Mouse (Mus musculus): Measurements from ENCODE around the gene Inafm1. TPM values are rescaled to one million over a fixed set of nuclear protein-coding genes. Genes with fewer than 3 reads are reported as not detected.

Inafm1 gene
- polyA plus RNA-seq, 1 experiment from 2014 or later = 16.4 TPM

GRCm38 (mm10) chr7:16245958-16246357 lies 27.5 kb downstream of the Inafm1 start:
- Histone ChIP-seq H3K27ac (ENCODE audit: low read length) (no peak overlapping the region), H3K4me1 (ENCODE audit: insufficient read depth, low read length) (0 out of 2 replicates have a peak, but pooled peaks cover 2% of the 10 kb centered on the region), H3K27me3 (ENCODE audit: insufficient read depth, low read length) (no peaks in the 10 kb centered on the region), H3K4me3 (ENCODE audit: low read length) (no peak overlapping the region), H3K9ac (replicated peaks; ENCODE audit: low read length) (no peak overlapping the region), H3K36me3 (ENCODE audit: insufficient read depth, low read length) (no peaks in the 10 kb centered on the region), H3K4me2 (replicated peaks; ENCODE audit: low read depth, low read length) (no peak overlapping the region), H3K9me3 (ENCODE audit: low read length) (no peaks in the 10 kb centered on the region)
- WGBS = 48% methylated on average over 1 of the region's 4 CpGs
- no peak for ATAC-seq (ENCODE audit: low FRiP score, low TSS enrichment)

GRCm38 (mm10) chr7:16244067-16244466 lies 29.4 kb downstream of the Inafm1 start, which contains the start of gene C5ar2:
Gene C5ar2 (minus strand): TSS chr7:16244154.
- ATAC-seq (ENCODE audit: low FRiP score, low TSS enrichment) = no peak
- Histone ChIP-seq H3K9ac (replicated peaks; ENCODE audit: low read length) (no peak within 1 kb of the TSS), H3K4me2 (replicated peaks; ENCODE audit: low read depth, low read length) (no peak within 1 kb of the TSS), H3K27me3 (ENCODE audit: insufficient read depth, low read length) (no peaks in the 10 kb centered on the region), H3K9me3 (ENCODE audit: low read length) (no peaks in the 10 kb centered on the region), H3K36me3 (ENCODE audit: insufficient read depth, low read length) (no peaks in the 10 kb centered on the region), H3K4me3 (ENCODE audit: low read length) (no peak within 1 kb of the TSS), H3K4me1 (ENCODE audit: insufficient read depth, low read length) (peaks cover 8% of the 10 kb centered on the region; the same call in 1 of the 2 replicates), H3K27ac (ENCODE audit: low read length) (no peak within 1 kb of the TSS)
- 39% methylated on average over 5 of the region's 5 CpGs for WGBS

- H3K36me3 ChIP-seq (ENCODE audit: insufficient read depth, low read length) = no peaks in the 10 kb centered on the region
- H3K9me3 ChIP-seq (ENCODE audit: low read length) = no peaks in the 10 kb centered on the region
- H3K27me3 ChIP-seq (ENCODE audit: insufficient read depth, low read length) = no peaks in the 10 kb centered on the region
- 82% methylated on average over 6 of the region's 6 CpGs for WGBS
- no peak overlapping the region for H3K4me3 ChIP-seq (ENCODE audit: low read length)
- H3K4me2 ChIP-seq (replicated peaks; ENCODE audit: low read depth, low read length) = no peak overlapping the region
- H3K9ac ChIP-seq (replicated peaks; ENCODE audit: low read length) = no peak overlapping the region
- no peak overlapping the region for H3K27ac ChIP-seq (ENCODE audit: low read length)
- no peak for ATAC-seq (ENCODE audit: low FRiP score, low TSS enrichment)
- peaks cover 8% of the 10 kb centered on the region; the same call in 1 of the 2 replicates for H3K4me1 ChIP-seq (ENCODE audit: insufficient read depth, low read length)
These were observed 31.2 kb downstream of the Inafm1 start for GRCm38 (mm10) chr7:16242198-16242597.

GRCm38 (mm10) chr7:16241787-16242186 lies 31.6 kb downstream of the Inafm1 start:
- no peak overlapping the region for H3K4me3 ChIP-seq (ENCODE audit: low read length)
- H3K36me3 ChIP-seq (ENCODE audit: insufficient read depth, low read length) = no peaks in the 10 kb centered on the region
- H3K27ac ChIP-seq (ENCODE audit: low read length) = no peak overlapping the region
- no peaks in the 10 kb centered on the region for H3K27me3 ChIP-seq (ENCODE audit: insufficient read depth, low read length)
- ATAC-seq (ENCODE audit: low FRiP score, low TSS enrichment) = no peak
- H3K9ac ChIP-seq (replicated peaks; ENCODE audit: low read length) = no peak overlapping the region
- H3K4me2 ChIP-seq (replicated peaks; ENCODE audit: low read depth, low read length) = no peak overlapping the region
- peaks cover 8% of the 10 kb centered on the region; the same call in 1 of the 2 replicates for H3K4me1 ChIP-seq (ENCODE audit: insufficient read depth, low read length)
- no peaks in the 10 kb centered on the region for H3K9me3 ChIP-seq (ENCODE audit: low read length)
- WGBS = 46% methylated on average over 11 of the region's 11 CpGs

- no peak overlapping the region for H3K9ac ChIP-seq (replicated peaks; ENCODE audit: low read length)
- no peak for ATAC-seq (ENCODE audit: low FRiP score, low TSS enrichment)
- WGBS = 97% methylated on average over 1 of the region's 1 CpGs
- peaks cover 8% of the 10 kb centered on the region; the same call in 1 of the 2 replicates for H3K4me1 ChIP-seq (ENCODE audit: insufficient read depth, low read length)
- no peaks in the 10 kb centered on the region for H3K9me3 ChIP-seq (ENCODE audit: low read length)
- H3K4me2 ChIP-seq (replicated peaks; ENCODE audit: low read depth, low read length) = no peak overlapping the region
- no peak overlapping the region for H3K4me3 ChIP-seq (ENCODE audit: low read length)
- no peak overlapping the region for H3K27ac ChIP-seq (ENCODE audit: low read length)
- no peaks in the 10 kb centered on the region for H3K36me3 ChIP-seq (ENCODE audit: insufficient read depth, low read length)
- H3K27me3 ChIP-seq (ENCODE audit: insufficient read depth, low read length) = no peaks in the 10 kb centered on the region
These were observed 32.5 kb downstream of the Inafm1 start for GRCm38 (mm10) chr7:16240978-16241303.

- Histone ChIP-seq H3K4me1 (ENCODE audit: insufficient read depth, low read length) (peaks cover 8% of the 10 kb centered on the region; the same call in 1 of the 2 replicates), H3K27ac (ENCODE audit: low read length) (no peak overlapping the region), H3K9ac (replicated peaks; ENCODE audit: low read length) (no peak overlapping the region), H3K36me3 (ENCODE audit: insufficient read depth, low read length) (no peaks in the 10 kb centered on the region), H3K4me2 (replicated peaks; ENCODE audit: low read depth, low read length) (no peak overlapping the region), H3K9me3 (ENCODE audit: low read length) (no peaks in the 10 kb centered on the region), H3K4me3 (ENCODE audit: low read length) (no peak overlapping the region), H3K27me3 (ENCODE audit: insufficient read depth, low read length) (no peaks in the 10 kb centered on the region)
- no peak for ATAC-seq (ENCODE audit: low FRiP score, low TSS enrichment)
- 91% methylated on average over 7 of the region's 7 CpGs for WGBS
These were observed 33.0 kb downstream of the Inafm1 start for GRCm38 (mm10) chr7:16240281-16240977.

DNA sequence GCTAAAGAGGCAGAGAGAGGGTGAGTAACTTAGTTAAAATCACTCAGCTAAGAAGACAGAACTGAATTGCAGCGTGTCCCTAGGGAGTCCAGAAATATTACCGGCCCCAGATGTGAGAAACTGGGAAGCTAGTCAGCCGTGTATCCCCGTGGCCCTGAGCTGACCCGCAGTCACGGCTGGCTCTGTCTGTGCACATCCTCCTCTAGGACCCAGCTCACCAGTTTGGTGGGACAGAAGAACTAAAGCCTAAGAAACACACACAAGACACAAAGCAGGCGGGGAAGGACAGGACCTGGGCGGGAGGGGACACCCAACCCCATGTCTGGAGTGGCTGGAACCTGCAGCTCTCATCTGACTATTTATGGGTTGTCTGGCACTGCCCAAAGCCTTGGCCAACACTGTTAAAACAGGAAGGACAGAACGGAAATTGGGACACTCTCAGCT lies 33.8 kb downstream of the Inafm1 start:
- Histone ChIP-seq H3K36me3 (ENCODE audit: insufficient read depth, low read length) (no peaks in the 10 kb centered on the region), H3K27me3 (ENCODE audit: insufficient read depth, low read length) (no peaks in the 10 kb centered on the region), H3K4me2 (replicated peaks; ENCODE audit: low read depth, low read length) (no peak overlapping the region), H3K27ac (ENCODE audit: low read length) (no peak overlapping the region), H3K9ac (replicated peaks; ENCODE audit: low read length) (no peak overlapping the region), H3K4me3 (ENCODE audit: low read length) (no peak overlapping the region), H3K4me1 (ENCODE audit: insufficient read depth, low read length) (peaks cover 8% of the 10 kb centered on the region; the same call in 1 of the 2 replicates), H3K9me3 (ENCODE audit: low read length) (no peaks in the 10 kb centered on the region)
- WGBS = 25% methylated on average over 9 of the region's 9 CpGs
- ATAC-seq (ENCODE audit: low FRiP score, low TSS enrichment) = no peak

GRCm38 (mm10) chr7:16229869-16230268 lies 43.5 kb downstream of the Inafm1 start:
- 28% methylated on average over 5 of the region's 5 CpGs for WGBS
- no peak for ATAC-seq (ENCODE audit: low FRiP score, low TSS enrichment)
- no peaks in the 10 kb centered on the region for H3K27me3 ChIP-seq (ENCODE audit: insufficient read depth, low read length)
- no peak overlapping the region for H3K4me3 ChIP-seq (ENCODE audit: low read length)
- H3K36me3 ChIP-seq (ENCODE audit: insufficient read depth, low read length) = no peaks in the 10 kb centered on the region
- no peak overlapping the region for H3K4me2 ChIP-seq (replicated peaks; ENCODE audit: low read depth, low read length)
- peaks cover 9% of the 10 kb centered on the region for H3K4me1 ChIP-seq (ENCODE audit: insufficient read depth, low read length)
- H3K9ac ChIP-seq (replicated peaks; ENCODE audit: low read length) = no peak overlapping the region
- H3K27ac ChIP-seq (ENCODE audit: low read length) = no peak overlapping the region; the same call in 1 of the 2 replicates
- peaks cover 4% of the 10 kb centered on the region for H3K9me3 ChIP-seq (ENCODE audit: low read length)

Data from kidney, embryonic 16.5 days (tissue).